Mouse (Mus musculus) ES-E14 (cell line): ENCODE data around the gene Fau. TPM values are rescaled to one million over a fixed set of nuclear protein-coding genes. Genes with fewer than 3 reads are reported as not detected.
A peak's percentile ranks its signal among the peaks of the same experiment; 100 is the strongest.

Experiments
- DNase-seq: peaks from one replicate; pipeline ENCODE4 v3.0.0-alpha.2; 2013; ENCODE audit warnings: low read depth, low spot score
- H3K27ac ChIP-seq: 2 replicates; pipeline ENCODE4 v1.5.1; 2012; ENCODE audit warnings: low read depth, mild to moderate bottlenecking, low read length, moderate library complexity, mixed read lengths; ENCODE audit not compliant: poor library complexity, insufficient read depth, severe bottlenecking
- H3K36me3 ChIP-seq: 2 replicates; pipeline ENCODE4 v1.6.1; 2012; ENCODE audit warnings: mild to moderate bottlenecking, low read length, moderate library complexity, mixed read lengths; ENCODE audit not compliant: control insufficient read depth, poor library complexity, insufficient read depth, severe bottlenecking
- H3K4me1 ChIP-seq, 2 experiments: fragments of 150-350 bp in 1 of 2; sonication (generic) in 1 of 2; 2 replicates each; pipeline ENCODE4 v1.6.1; 2012; ENCODE audit warnings: low read length in 2 of 2, mild to moderate bottlenecking in 1 of 2, mixed read lengths in 1 of 2; ENCODE audit not compliant: control insufficient read depth in 2 of 2, insufficient read depth in 2 of 2, poor library complexity in 1 of 2
- H3K4me3 ChIP-seq, 2 experiments: fragments of 150-350 bp in 1 of 2; sonication (generic) in 1 of 2; 2 replicates each; pipeline ENCODE4 v1.5.1; 2012; ENCODE audit warnings: low read length in 2 of 2, low read depth in 1 of 2, mild to moderate bottlenecking in 1 of 2, mixed read lengths in 1 of 2; ENCODE audit not compliant: insufficient read depth in 1 of 2, poor library complexity in 1 of 2, severe bottlenecking in 1 of 2
- H3K9ac ChIP-seq: 2 replicates; pipeline ENCODE4 v1.6.1; 2012; ENCODE audit warnings: low read depth, mild to moderate bottlenecking, low read length, mixed read lengths; ENCODE audit not compliant: poor library complexity, insufficient read depth, severe bottlenecking
- H3K9me3 ChIP-seq: fragments of 150-350 bp; sonication (generic); 2 replicates; pipeline ENCODE4 v1.6.1; 2012; ENCODE audit warnings: low read depth, mild to moderate bottlenecking, low read length; ENCODE audit not compliant: control insufficient read depth, insufficient read depth
- CHD2 ChIP-seq: IDR thresholded peaks from 2 replicates; pipeline ENCODE4 v1.6.1; 2014; ENCODE audit warnings: mild to moderate bottlenecking, low read depth, low read length, inconsistent platforms
- HCFC1 ChIP-seq: IDR thresholded peaks from 2 replicates; pipeline ENCODE4 v1.6.1; 2012; ENCODE audit warnings: low read length, inconsistent platforms, borderline replicate concordance; ENCODE audit not compliant: insufficient read depth
- MAFK ChIP-seq: IDR thresholded peaks from 2 replicates; pipeline ENCODE4 v1.6.1; 2014; ENCODE audit warnings: mild to moderate bottlenecking, low read depth, low read length, inconsistent platforms; ENCODE audit not compliant: insufficient read depth
- ZC3H11A ChIP-seq: IDR thresholded peaks from 2 replicates; pipeline ENCODE4 v1.6.1; 2012; ENCODE audit warnings: low read depth, mild to moderate bottlenecking, inconsistent platforms, low read length, borderline replicate concordance
- ZNF384 ChIP-seq: IDR thresholded peaks from 2 replicates; pipeline ENCODE4 v1.6.1; 2012; ENCODE audit warnings: low read depth, low read length, inconsistent platforms
- in situ Hi-C, 2 experiments: fragments of 600-800 bp; cut with MboI; formaldehyde crosslinking; loops; one replicate each; pipeline ENCODE4 v1.15.1; 2025; ENCODE audit warnings: low sequenced_read_pairs in 2 of 2, inconsistent platforms in 1 of 2; ENCODE audit not compliant: unreplicated experiment in 2 of 2
- total RNA-seq: library from RNA; depleted of rRNA; stranded (reverse); fragments of 300-350 nt; gene quantifications from 2 replicates; pipeline ENCODE4 v1.2.3, GENCODE M21; 2012

The Fau gene
- total RNA-seq, 1 experiment, result 1,510 TPM

DNA sequence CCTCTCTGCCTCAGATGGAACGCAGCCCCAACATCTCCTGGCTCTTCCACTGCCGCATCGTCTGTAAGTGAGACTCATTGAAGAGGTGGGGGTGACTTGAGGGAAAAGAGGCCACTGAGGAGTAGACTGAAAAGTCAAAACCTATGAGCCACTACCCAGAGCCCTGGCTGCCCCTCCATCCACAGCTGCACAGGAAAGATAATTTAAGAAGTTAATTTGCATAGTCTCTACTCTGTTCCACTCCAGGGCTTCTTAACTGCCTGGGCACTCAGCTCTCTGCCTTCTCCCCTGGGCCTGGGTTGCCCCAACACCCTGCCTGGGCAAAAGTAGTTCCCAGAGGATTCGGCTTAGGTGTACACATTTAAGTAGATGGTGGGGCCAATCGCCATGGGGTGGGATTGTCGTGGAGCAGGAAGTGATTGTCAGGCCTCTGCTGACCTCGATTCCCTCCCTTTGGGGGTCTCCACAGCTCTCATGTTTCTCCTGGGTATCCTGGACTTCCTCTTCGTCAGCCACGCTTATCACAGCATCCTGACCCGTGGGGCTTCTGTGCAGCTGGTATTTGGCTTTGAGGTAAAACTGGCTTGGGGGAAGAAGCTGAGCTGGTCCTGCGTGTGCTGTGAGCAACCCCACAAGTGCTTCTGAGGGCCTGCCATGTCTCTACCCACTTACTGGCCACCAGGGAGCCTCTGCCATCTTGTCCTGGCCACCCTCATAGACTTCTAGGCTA lies 8.8 kb upstream of the Fau start:
- no peak for DNase-seq
- Histone ChIP-seq H3K36me3 (peaks cover 51% of the 10 kb centered on the region), H3K27ac (no peak overlapping the region), H3K9me3 (no peaks in the 10 kb centered on the region), H3K4me3 (no peak overlapping the region), H3K4me1 (no peaks in the 10 kb centered on the region; a peak in 1 of 4 replicates), H3K9ac (no peak overlapping the region)
- in situ Hi-C loops, result no loop called here
- no peak for TF ChIP-seq ZC3H11A
- TF ChIP-seq HCFC1, result no peak
- TF ChIP-seq ZNF384, result no peak
- TF ChIP-seq MAFK, result no peak
- no peak for TF ChIP-seq CHD2

DNA sequence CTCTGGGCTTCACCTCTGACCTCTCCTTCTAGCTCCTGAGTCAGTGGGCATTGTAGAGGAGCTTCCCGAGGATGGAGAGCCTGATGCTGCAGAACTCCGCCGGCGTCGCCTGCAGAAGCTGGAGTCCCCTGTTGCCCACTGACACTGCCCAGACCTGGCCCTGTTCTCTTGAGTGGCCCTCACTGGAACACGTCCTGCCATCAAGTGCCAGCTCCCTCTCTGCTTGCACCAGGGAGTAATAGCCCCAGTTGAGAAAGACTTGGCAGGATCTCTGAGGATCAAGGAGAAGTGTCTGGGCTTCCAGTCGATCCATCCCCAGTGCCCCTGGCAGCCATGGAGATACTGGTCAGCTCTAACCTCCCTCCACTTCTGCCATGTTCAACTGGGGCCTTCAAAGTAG lies 5.1 kb upstream of the Fau start:
- Histone ChIP-seq H3K27ac (no peak overlapping the region), H3K9me3 (no peaks in the 10 kb centered on the region), H3K9ac (no peak overlapping the region), H3K4me3 (no peak overlapping the region), H3K4me1 (peaks cover 0 to 2% of the 10 kb centered on the region in 2 experiments; a peak in 1 of 4 replicates), H3K36me3 (peaks cover 71% of the 10 kb centered on the region)
- no peak for DNase-seq
- TF ChIP-seq ZC3H11A, result no peak
- TF ChIP-seq MAFK, result no peak
- no peak for TF ChIP-seq CHD2
- no peak for TF ChIP-seq ZNF384
- no peak for TF ChIP-seq HCFC1
- in situ Hi-C loops, result no loop called here

DNA sequence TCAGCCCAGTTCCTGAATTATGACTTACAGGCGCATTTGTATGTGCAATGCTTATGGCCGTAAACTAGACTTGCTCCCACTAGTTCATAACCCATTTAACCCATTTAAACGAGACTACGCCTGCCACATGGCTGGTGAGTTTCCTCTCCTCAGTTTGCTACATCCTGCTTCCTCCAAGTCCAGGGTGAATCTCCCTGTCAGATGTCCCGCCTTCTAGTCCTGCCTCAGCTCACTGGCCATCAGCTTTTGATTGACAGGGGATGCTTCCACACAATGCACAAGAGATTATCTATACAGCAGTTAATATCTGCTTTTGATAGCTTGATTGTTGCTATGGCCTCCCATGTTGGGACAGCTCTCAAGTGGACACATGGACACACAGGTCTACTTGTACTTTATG lies 3.3 kb upstream of the Fau start:
- Histone ChIP-seq H3K27ac (no peak overlapping the region), H3K4me1 (peaks cover 2% of the 10 kb centered on the region in 2 experiments; a peak in 2 of 4 replicates), H3K4me3 (no peak overlapping the region), H3K36me3 (peaks cover 74% of the 10 kb centered on the region), H3K9ac (no peak overlapping the region), H3K9me3 (no peaks in the 10 kb centered on the region)
- DNase-seq, result no peak
- in situ Hi-C loops, result no loop called here
- TF ChIP-seq HCFC1 (no peak), ZC3H11A (no peak), ZNF384 (no peak), CHD2 (no peak)

DNA sequence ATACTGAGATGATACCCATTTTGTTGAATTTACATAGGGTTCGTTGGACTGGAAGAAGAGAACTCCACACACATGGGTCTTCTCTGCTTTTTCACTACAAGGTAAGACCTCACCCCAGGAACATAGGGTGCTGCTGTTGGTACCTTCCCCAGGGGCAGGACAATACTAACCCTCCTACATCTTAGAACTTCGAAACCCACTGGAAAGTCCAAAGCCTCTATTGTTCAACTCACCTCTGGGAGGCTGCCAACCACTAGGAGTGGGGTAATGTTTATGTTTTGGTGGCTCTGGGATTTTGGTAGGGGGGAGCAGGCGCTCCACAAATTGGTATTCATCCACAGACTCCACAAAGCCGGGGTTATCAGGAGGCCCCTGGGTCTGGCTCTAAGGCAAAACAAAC lies 948 bp upstream of the Fau start:
- H3K9ac ChIP-seq, result peak overlapping the region; percentile 95
- no peaks in the 10 kb centered on the region for H3K9me3 ChIP-seq
- peaks cover 55% of the 10 kb centered on the region for H3K36me3 ChIP-seq
- peaks cover 2% of the 10 kb centered on the region in 2 experiments; a peak in 2 of 4 replicates for H3K4me1 ChIP-seq
- peak overlapping the region; percentile 95 to 96 for H3K4me3 ChIP-seq
- DNase-seq, result no peak
- no peak for TF ChIP-seq MAFK
- TF ChIP-seq CHD2, result no peak
- TF ChIP-seq ZNF384, result no peak
- no peak for TF ChIP-seq HCFC1
- TF ChIP-seq ZC3H11A, result no peak
- no peak overlapping the region for H3K27ac ChIP-seq
- in situ Hi-C loops, result no loop called here
